Mouse (Mus musculus) testis, postnatal 14 days (tissue): ENCODE results near the gene Ip6k3.
A peak's percentile ranks its signal among the peaks of the same experiment; 100 is the strongest.

ENCODE experiments used
- DNase-seq: peaks from one replicate; pipeline ENCODE4 v3.0.0; 2021; ENCODE audit warnings: low spot score

Ip6k3 gene

DNA sequence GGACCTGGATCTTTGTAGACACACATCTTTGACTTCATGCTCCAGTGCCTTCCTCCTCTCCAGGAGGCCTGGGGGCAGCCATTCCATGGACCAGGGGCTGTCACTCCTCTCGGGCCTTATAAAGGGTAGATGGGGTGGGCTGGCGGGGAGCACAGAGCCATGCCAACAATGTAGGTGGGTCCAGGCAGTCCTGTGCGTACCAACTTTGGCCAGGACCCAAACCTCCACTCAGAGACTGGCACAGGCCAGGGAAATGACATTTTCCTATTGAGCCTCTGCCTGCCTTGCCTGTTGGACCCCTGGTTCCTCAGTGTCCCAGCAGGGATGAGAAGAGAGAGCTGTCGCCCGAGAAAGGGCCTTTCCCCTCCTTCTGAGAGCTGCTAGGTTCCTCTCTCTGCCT lies 14.8 kb upstream of the Ip6k3 start:
- no peak for DNase-seq

GRCm38 (mm10) chr17:27181666-27182065 lies 14.1 kb upstream of the Ip6k3 start:
- no peak for DNase-seq

- no peak for DNase-seq
Measured at GRCm38 (mm10) chr17:27179681-27180280, 12.2 kb upstream of the Ip6k3 start.

GRCm38 (mm10) chr17:27178427-27179177 lies 11.0 kb upstream of the Ip6k3 start:
- no peak for DNase-seq

DNA sequence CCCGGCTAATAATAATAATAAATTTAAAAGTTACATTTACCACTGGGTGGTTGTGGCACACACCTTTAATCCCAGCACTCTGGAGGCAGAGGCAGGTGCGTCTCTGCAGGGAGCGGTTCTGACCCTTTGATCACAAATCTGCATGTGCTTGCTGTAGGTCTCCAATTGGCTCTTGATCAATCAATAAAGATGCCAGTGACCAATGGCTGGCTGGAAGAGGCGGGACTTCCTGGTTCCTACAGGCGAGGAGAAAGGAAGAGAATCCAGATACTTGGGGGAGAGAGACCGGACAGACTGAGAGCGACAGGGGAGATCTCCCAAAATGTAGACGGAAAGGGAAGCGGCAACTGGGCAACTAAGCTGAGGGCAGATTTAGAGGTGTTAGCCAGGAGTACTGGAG lies 10.4 kb upstream of the Ip6k3 start:
- DNase-seq = peak; percentile 88

DNA sequence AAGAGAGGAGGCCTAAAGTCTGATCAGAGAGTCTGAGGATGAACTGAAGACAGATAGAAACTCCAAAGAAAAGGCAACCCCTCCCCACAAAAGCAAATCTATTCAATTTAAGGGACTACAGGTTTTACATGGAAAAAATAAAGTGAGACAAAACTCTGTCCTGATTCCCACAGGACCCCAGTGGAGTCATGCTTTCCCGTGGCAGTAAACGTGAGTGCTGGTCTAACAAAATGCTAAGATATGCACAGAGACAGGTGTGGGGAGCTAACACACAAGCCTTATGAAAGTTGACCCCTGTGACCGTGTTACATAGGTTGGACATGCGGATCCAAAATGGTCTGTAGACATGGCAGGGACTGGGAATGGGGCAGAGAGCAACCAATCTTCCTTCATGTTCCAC lies 9.2 kb upstream of the Ip6k3 start:
- no peak for DNase-seq

DNA sequence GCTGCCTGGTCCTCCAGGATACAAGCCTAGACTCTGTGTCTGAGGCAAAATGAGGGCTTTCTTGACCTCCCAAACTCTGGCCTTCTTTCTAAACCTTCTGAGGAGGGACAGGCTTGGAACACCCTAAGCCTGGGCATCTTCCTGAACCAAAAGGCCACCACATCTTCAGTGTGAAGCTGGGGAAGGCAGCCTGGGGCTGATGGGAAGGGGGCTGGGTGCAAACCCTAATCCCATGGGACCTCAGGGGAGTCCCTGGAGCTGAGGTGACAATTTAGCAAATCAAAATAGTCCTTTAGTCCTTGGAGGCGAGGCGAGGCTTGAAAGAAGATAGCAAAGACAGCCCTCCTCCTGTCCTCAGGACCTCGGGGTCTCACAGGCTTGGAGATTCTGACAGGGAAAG lies 8.7 kb upstream of the Ip6k3 start:
- DNase-seq = no peak

- DNase-seq = no peak
Measured at GRCm38 (mm10) chr17:27175196-27175874, 7.7 kb upstream of the Ip6k3 start.

DNA sequence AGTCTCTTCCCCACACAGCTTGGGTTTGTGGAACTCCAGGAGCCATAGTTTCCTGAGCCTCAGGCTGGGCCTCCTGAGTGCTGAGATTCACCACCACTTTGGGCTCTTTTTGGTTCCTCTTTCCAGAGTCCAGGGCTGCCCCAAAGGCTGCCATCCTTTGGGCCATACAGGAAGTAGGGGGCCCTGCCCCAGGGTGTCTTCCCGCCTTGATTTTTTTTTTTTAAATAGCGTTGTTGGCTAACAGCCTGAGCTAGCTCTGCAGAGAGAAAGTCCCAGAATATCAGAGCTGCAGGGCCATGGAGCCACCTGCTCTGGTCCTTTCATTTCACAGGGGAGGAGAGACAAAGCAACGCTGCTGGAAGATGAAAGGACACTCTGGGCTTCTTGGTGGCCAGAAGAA lies 6.1 kb upstream of the Ip6k3 start:
- DNase-seq = no peak

DNA sequence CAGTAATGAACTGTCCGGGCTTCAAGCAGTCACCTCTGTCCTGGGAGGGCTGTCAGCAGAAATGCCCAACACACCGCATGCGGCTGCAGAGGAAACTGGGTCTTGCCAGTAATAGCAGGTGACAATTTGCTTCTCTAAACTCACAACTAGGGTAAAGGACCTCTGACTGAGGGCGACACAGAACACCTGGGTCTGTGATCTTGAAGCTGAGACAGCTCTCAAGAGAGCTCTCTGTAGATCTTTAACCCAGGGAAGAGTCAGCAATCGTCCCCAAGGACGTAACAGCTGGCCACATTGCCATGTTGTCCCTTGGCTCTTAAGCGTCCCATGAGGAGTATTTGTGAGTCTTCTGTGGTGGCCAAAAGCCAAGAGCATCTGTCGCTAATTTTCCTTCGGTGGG lies 4.9 kb upstream of the Ip6k3 start:
- no peak for DNase-seq

DNA sequence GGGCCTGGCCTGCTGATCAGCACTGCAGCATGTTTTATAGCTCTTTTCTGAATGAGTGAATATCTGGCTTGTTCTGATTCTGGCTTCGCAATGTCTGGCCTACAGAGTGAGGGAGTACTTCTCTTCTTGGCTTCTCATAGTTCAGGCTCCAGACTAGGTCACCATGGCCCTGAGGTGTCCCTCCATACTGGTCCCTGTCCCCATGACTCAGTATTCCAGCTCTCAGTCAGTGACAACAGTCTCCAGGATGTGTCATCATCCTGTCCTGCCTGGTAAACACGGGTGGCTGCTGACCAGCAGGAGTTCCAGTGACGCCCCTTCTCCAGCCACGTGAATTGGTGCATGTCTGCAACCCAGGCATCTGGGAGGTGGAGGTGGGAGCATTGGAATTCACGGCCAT lies 3.5 kb upstream of the Ip6k3 start:
- DNase-seq = no peak

DNA sequence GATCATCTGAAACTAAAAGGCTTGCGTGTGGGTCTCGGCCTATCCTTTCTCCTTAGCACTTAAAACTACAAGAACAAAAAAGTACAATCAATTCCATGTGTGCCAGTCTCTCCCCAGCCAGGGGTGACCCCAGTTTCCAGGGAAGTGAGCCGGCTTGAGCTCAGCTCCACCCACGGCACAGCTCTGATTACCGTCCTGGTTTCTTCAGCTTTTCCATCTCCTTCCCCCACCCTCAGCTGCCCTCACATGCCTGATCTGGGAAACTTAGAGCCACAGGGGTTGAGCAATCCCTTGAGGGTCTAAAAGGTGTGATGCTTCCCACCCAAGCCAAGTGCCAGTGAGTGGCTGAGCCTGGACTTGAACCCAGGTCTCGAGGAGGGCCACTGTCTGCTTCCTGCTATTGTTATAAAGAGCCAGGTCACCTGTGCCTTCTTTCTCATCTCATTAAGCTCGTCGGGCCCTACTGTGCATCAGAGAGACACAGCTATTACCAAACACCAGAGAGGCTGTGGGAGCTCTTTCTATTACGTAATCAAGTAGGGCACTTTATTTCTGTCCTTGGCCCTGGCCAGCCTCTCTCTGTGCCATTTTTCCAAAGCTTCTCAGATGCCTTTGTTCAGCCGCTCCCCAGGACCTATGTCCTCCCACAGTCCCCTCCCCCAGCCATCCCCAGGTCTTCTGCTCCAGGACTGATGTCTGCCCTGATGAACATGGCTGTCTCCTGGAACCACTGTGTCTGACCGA lies 2.5 kb upstream of the Ip6k3 start:
- no peak for DNase-seq

DNA sequence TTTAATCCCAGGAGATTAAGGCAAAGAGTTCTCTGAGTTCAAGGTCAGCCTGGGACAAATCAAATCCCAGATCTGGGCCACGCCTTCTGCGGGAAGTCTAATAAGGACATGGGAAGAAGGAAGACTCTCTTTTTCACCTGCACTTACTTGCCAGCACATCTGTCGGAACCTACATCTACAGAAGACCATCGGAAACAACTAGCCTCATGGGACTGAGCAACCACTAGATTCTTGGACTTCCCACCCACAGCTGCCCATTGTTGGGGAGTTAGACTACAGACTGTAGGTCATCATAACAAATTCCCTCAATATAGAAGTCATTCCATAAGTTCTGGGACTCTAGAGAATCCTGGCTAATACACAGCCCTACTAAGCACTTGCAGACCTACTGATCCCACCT lies 974 bp upstream of the Ip6k3 start:
- no peak for DNase-seq

GRCm38 (mm10) chr17:27166901-27167300 lies 694 bp downstream of the Ip6k3 start:
- DNase-seq = no peak

DNA sequence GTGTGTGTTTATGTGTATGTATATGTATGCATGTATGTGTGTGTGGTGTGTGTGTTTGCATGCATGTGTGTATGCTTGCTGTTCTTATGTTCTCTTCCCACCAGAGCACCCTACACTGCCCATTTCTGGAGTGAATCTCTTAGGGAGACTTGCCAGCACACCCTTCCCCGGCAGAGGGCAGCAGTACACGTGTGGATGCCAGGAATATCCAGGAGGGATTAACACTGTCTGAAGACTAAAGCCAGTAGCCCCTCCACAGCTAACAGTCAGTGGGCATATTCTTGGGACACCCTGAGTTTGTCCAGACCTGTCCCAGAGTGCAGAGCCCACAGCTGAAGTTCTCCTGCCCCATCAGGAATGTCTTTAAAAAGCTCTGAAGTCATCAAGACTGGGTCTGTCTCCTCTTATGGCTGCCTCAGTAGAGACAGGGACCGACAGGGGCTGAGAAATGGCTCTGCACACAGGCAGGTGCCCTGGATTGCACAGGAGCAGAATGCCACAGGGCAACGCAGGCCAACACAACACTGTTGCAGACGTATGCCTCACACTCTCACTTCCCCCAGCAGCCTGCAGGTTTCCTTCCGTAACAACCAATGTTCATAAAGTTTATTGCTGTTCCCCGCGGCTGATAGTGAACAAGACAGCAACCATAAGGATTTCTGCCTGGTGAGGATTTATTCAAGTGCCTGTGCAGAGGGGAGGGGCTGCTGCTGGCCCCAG lies 2.4 kb downstream of the Ip6k3 start:
- DNase-seq = no peak

GRCm38 (mm10) chr17:27160905-27161304 lies 6.7 kb downstream of the Ip6k3 start:
- DNase-seq = no peak

GRCm38 (mm10) chr17:27159169-27159568 lies 8.4 kb downstream of the Ip6k3 start:
- DNase-seq = no peak

DNA sequence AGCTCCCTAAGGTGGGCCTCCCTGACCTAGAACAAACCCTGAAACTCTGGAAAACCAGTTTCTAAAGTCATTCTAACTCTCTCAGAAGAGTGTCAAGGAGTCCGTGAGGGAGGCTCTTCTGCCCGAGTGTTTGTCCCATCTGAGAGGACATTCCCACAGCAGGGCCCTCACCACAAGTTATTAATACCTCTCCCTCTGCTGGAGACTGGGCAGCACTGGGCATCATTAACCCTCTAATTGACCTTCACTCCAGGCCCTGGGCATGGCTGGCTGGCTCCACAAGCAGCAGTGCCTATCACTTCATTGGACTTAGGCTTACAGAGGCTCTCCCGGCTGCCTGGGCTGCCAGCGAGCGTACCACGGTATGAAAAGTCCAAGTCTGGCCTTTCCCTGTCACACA lies 9.2 kb downstream of the Ip6k3 start:
- DNase-seq = no peak

DNA sequence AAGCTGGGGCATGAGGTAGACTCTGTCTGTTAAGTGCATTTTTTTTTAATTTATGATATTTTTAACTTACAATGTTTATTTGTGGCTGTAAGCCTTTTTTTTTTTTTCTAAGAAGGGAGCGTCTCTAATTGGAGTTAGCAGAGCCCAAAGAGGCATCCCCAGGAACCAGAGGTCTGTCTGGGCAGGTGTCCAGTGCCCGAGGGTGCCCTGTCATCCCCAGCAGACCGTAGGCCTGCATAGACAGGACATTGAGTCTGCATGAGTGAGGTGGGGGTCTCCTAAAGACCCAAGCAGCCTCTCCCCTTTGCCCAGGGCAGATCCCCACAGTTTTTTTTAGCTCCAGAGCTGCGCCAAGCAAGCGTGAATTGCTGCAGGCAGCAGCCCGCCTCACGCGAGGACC lies 11.8 kb downstream of the Ip6k3 start:
- no peak for DNase-seq

GRCm38 (mm10) chr17:27154881-27155280 lies 12.7 kb downstream of the Ip6k3 start:
- DNase-seq = no peak

DNA sequence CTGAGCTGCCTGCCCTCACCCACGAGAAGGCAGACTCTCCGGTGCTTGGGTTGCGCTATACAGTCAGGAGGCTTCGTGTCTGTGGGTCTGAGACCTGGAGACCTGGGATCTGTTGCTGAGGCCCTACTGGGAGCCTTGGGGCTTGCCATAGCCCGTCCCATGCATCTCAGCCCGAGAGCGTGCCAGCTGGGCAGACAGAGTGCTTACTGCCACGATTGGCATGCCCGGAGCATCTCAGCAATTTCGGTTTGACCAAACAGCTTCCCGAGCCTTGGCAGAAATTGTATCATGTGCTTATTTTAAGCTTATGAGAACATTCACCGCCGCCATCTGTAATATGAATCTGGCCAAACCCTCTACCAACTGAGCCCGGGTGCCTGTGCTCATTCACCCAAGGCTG lies 13.3 kb downstream of the Ip6k3 start:
- DNase-seq = no peak

GRCm38 (mm10) chr17:27153773-27154193 lies 13.8 kb downstream of the Ip6k3 start:
- DNase-seq = no peak
